Mouse (Mus musculus) embryonic facial prominence, embryonic 13.5 days (tissue): ENCODE data around the gene Gm10198. TPM values are rescaled to one million over a fixed set of nuclear protein-coding genes. Genes with fewer than 3 reads are reported as not detected.

ENCODE experiments used
- ATAC-seq: fragments of 200-750 bp; cut with Nextera tagmentation; 2 replicates; pipeline ENCODE4 v1.8.0; 2017; ENCODE audit warnings: low read depth; ENCODE audit not compliant: insufficient number of reproducible peaks, insufficient read depth, low FRiP score, low TSS enrichment
- H3K27ac ChIP-seq: fragments of 300-500 bp; sonication (generic); 2 replicates; pipeline ENCODE4 v1.5.1; 2015; ENCODE audit warnings: moderate library complexity, mild to moderate bottlenecking, inconsistent platforms
- H3K27me3 ChIP-seq: fragments of 300-500 bp; sonication (generic); 2 replicates; pipeline ENCODE4 v1.6.1; 2015; ENCODE audit warnings: mild to moderate bottlenecking, inconsistent platforms
- H3K36me3 ChIP-seq: fragments of 300-500 bp; sonication (generic); 2 replicates; pipeline ENCODE4 v1.6.1; 2015; ENCODE audit warnings: mild to moderate bottlenecking, inconsistent platforms
- H3K4me1 ChIP-seq: fragments of 300-500 bp; sonication (generic); 2 replicates; pipeline ENCODE4 v1.6.1; 2015; ENCODE audit warnings: inconsistent platforms
- H3K4me2 ChIP-seq: fragments of 300-500 bp; sonication (generic); 2 replicates; pipeline ENCODE4 v1.6.1; 2015; ENCODE audit warnings: moderate library complexity, mild to moderate bottlenecking, inconsistent platforms
- H3K4me3 ChIP-seq: fragments of 300-500 bp; sonication (generic); 2 replicates; pipeline ENCODE4 v1.5.1; 2015; ENCODE audit warnings: mild to moderate bottlenecking, inconsistent platforms
- H3K9ac ChIP-seq: fragments of 300-500 bp; sonication (generic); 2 replicates; pipeline ENCODE4 v1.6.1; 2015; ENCODE audit warnings: mild to moderate bottlenecking, inconsistent platforms
- H3K9me3 ChIP-seq: fragments of 300-500 bp; sonication (generic); 2 replicates; pipeline ENCODE4 v1.6.1; 2016; ENCODE audit warnings: inconsistent platforms
- WGBS: fragments of 180-500 bp; shearing (Covaris S2); methylation state at CpG from one replicate; pipeline ENCODE4 v1.1.7; 2015; ENCODE audit warnings: mixed read lengths; 5-methylcytosine and 5-hydroxymethylcytosine counted together
- polyA plus RNA-seq: library from polyadenylated mRNA; unstranded; fragments of >200 nt; fragmentation: Nextera tagmentation; extraction: Ambion mirVana; gene quantifications from 2 replicates; pipeline ENCODE4 v1.2.1, GENCODE M21; 2015

Gm10198 gene
- polyA plus RNA-seq, 1 experiment from 2014 or later = not detected

DNA sequence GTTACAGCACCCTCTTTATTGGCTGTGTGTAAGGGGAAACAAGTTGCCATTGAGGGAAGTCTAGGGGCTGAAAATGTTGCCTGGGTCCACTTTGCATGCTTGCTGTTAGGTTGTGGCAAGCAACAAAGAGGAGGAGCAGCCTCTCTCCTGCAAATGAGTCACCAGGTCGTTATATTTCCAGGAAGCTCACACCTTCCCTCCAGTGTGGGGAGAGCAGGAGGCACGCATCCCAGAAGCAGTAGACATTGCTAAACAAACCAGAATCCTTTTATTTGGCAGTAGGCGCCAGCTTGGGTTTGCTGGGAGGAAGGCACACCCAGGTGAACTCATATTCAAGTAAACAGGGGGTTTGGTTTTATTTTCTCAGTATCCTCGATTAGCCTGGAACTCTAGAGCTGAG, 8.8 kb downstream of the Gm10198 start:
- H3K9ac ChIP-seq = no peak overlapping the region
- H3K4me3 ChIP-seq = no peak overlapping the region
- no peaks in the 10 kb centered on the region for H3K27me3 ChIP-seq
- no peaks in the 10 kb centered on the region for H3K9me3 ChIP-seq
- no peaks in the 10 kb centered on the region for H3K36me3 ChIP-seq
- H3K27ac ChIP-seq = no peak overlapping the region
- H3K4me1 ChIP-seq = no peaks in the 10 kb centered on the region
- no peak overlapping the region for H3K4me2 ChIP-seq
- 74% methylated on average over 4 of the region's 4 CpGs for WGBS
- ATAC-seq = no peak

DNA sequence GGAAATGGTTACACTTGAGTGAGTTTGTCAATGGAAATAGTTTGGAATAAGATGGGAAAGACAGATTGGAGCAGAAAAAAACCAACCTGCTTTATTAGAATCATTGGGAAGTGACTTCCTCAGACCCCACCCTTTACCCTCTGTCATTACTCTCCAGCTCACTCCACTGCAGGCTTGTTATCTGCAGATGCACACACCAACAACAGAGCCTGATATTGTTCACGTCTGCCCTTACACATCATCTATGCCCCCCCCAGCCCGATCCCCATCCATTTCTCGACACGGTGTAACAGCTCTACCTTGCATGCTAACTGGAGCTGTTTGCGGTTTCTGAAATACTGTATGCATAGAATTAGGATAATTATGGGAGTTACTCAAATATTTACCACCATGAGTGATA, 12.2 kb downstream of the Gm10198 start:
- no peak overlapping the region for H3K4me3 ChIP-seq
- no peaks in the 10 kb centered on the region for H3K27me3 ChIP-seq
- H3K4me1 ChIP-seq = no peaks in the 10 kb centered on the region
- no peaks in the 10 kb centered on the region for H3K9me3 ChIP-seq
- H3K4me2 ChIP-seq = no peak overlapping the region
- 82% methylated on average over 5 of the region's 5 CpGs for WGBS
- H3K27ac ChIP-seq = no peak overlapping the region
- no peak overlapping the region for H3K9ac ChIP-seq
- no peak for ATAC-seq
- no peaks in the 10 kb centered on the region for H3K36me3 ChIP-seq

DNA sequence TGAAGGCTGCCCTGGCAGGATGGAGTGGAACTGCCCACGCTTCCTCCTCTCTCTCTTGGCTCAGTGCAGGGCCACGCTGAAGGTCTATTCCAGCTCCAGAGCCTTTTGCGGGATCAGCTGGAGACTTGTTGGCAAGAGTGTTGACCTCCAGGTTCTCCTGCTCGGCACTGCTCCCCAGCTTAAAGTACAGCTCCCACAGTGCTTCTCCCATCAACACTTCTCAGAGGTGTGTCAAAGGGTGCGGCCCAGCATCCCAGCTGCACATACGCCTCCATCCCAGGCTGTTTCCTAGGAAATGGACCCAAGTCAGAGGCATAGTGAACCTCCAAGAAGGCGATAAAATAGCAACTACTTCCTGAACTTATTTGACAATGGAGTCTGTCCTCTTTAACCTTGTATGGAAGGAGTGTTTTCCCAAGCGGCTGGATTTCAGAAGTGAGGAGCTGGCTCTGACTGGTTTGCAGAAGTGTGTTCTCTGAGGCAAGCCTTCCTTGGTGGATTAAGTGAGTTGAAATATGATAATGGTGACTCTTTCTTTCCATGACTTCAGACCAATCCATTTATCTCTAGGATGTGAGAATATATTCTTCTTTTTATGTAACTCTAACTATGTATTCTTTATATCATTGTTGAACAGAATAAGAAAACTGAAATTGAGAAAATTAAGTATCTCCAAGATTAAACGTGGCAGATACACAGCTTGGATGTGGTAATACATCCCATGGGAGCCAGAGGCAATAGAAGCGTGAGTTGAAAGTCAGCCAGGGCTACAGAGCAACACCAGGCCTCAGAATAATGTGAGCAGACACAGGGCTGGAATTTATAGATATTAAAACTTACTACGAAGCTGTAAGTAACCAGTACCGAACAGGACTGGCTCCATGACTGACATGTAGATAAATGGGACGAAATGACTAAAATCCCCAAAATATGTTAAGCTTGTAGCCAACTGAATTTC, 23.9 kb downstream of the Gm10198 start:
- H3K4me2 ChIP-seq = no peak overlapping the region
- no peaks in the 10 kb centered on the region for H3K27me3 ChIP-seq
- no peak for ATAC-seq
- WGBS = 79% methylated on average over 13 of the region's 13 CpGs
- no peaks in the 10 kb centered on the region for H3K4me1 ChIP-seq
- H3K4me3 ChIP-seq = no peak overlapping the region
- H3K36me3 ChIP-seq = no peaks in the 10 kb centered on the region
- H3K9me3 ChIP-seq = no peaks in the 10 kb centered on the region
- H3K9ac ChIP-seq = no peak overlapping the region
- no peak overlapping the region for H3K27ac ChIP-seq

DNA sequence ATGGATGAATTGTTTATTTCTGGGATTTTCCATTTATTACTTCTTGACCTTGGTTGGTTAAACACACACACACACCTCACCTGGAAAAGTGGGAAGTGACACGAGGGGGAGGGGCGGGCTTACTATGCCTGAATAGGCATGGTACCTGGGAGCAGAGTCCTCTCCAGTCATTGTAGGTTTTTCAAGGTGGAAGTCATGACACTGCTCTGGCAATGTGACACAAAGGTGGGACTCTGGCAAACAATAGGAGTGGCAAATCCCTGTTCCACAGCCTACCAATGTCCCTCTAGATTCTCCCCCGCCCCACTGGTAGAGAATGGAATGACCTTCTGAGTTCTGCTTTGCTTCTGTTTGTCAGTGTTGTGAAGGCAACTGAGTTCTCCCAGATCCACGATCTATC, 27.8 kb downstream of the Gm10198 start:
- Histone ChIP-seq H3K27ac (no peak overlapping the region), H3K9me3 (no peaks in the 10 kb centered on the region), H3K27me3 (no peaks in the 10 kb centered on the region), H3K4me3 (no peak overlapping the region), H3K9ac (no peak overlapping the region), H3K36me3 (no peaks in the 10 kb centered on the region), H3K4me2 (no peak overlapping the region), H3K4me1 (no peaks in the 10 kb centered on the region)
- 90% methylated on average over 4 of the region's 4 CpGs for WGBS
- no peak for ATAC-seq

DNA sequence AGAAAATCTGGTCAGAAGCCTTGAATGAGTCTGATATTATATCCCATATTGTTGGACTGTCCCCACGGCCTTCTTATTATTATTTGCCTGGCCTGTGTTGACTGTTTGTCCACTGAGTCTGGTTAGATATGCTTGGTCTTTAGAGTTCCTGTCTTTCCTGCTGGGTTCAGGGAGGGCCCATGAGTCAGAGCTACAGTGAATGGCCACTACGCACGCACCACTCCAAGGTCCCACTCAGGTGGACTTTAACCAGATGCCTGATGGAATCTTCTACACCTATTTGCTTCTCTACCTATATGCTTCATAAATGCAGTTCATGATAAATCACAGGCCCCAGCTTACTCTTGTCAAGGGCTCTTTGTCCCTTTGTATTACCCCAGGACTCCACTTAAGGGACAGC, 29.8 kb downstream of the Gm10198 start:
- H3K4me2 ChIP-seq = no peak overlapping the region
- no peaks in the 10 kb centered on the region for H3K4me1 ChIP-seq
- no peak for ATAC-seq
- 95% methylated on average over 3 of the region's 3 CpGs for WGBS
- no peaks in the 10 kb centered on the region for H3K27me3 ChIP-seq
- H3K4me3 ChIP-seq = no peak overlapping the region
- no peaks in the 10 kb centered on the region for H3K36me3 ChIP-seq
- H3K9me3 ChIP-seq = no peaks in the 10 kb centered on the region
- H3K27ac ChIP-seq = no peak overlapping the region
- H3K9ac ChIP-seq = no peak overlapping the region

DNA sequence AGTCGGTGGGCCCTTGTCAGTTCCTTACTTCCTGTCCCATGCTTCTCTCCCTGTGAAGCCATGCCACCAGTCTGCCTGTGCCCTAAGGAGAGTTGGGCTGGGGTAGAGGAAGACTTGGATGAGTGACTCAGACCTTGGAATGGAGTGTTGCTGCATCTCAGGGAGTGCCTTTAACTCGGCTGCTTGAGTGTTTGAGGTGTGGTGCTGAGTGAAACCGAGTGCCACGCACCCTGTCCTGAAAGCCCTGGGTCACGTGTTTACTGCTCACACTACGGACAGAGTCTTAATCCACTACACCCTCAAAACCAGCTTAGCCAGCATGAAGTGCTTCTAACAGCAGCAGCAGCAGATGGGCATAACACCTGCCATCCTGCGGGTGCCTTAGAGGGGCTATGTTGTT, 30.5 kb downstream of the Gm10198 start:
- no peak for ATAC-seq
- no peaks in the 10 kb centered on the region for H3K4me1 ChIP-seq
- no peak overlapping the region for H3K4me2 ChIP-seq
- WGBS = 85% methylated on average over 7 of the region's 7 CpGs
- H3K9ac ChIP-seq = no peak overlapping the region
- H3K27ac ChIP-seq = no peak overlapping the region
- H3K4me3 ChIP-seq = no peak overlapping the region
- no peaks in the 10 kb centered on the region for H3K27me3 ChIP-seq
- no peaks in the 10 kb centered on the region for H3K9me3 ChIP-seq
- no peaks in the 10 kb centered on the region for H3K36me3 ChIP-seq

DNA sequence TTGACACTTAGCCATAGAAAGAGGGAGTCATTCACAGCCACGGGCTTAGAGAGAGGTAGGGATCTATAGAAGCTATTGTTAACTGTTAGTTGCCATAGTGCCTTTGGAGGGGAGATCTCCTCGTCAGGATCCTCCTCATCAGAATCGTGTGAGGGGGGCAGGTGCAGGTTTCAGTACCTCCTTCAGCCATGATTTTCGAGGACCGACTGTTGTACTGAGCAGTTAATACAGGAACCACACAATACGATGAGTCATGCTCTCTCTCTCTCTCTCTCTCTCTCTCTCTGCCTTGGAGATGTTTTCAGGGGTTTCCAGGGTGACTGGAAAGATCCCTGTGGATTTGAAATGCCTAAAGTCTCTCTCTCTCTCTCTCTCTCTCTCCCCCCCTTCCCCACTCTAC, 31.5 kb downstream of the Gm10198 start:
- Histone ChIP-seq H3K27me3 (no peaks in the 10 kb centered on the region), H3K4me2 (no peak overlapping the region), H3K4me3 (no peak overlapping the region), H3K4me1 (no peaks in the 10 kb centered on the region), H3K9ac (no peak overlapping the region), H3K9me3 (no peaks in the 10 kb centered on the region), H3K36me3 (no peaks in the 10 kb centered on the region), H3K27ac (no peak overlapping the region)
- 65% methylated on average over 6 of the region's 6 CpGs for WGBS
- no peak for ATAC-seq

DNA sequence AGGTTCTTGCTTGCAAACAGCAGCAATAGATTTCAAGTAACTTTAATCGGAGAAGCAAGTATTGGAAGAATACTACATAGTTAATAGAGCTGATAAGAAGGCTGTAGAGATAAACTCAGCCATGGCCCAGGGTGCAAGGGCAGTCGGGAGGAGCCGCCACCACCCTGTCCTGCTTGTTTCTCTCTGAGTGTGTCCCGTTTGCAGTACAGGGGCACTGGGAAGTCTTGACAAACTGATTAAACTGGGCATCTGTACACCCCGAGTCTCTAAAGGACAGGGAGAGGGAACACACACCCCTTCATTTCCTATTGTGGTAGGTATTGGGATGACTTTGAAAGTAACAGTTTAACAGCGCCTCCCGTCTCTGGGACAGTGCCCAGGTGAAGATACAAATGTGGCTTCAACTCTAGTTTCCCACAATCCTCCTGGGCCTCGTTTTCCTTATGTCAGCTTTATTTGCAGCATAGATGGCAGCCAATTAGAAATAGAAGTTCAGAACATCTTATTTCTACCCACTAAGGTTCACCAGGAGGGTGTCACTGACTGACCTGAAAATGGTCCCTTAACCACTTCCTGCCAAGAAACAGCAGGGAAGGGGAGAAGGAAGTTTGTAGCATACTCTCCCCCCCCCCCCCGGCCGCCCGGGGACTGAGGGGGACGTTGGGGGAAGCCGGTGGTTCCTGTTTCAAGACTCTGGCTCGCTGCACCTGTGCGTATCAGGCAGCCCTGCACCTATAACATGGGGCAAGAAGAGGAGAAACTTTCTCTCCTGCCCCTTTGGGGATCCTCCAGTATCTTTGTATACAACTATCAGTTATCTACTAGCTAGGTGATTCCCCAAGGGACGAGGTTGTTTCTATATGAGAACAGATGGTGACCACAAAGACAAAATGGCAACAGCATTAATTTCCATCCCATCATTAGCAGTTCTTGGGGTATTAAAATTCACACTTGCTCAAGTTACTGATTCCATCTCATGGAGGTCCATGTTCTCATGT, 41.9 kb downstream of the Gm10198 start:
- peaks cover 5% of the 10 kb centered on the region; the same call in 1 of the 2 replicates for H3K9me3 ChIP-seq
- H3K4me2 ChIP-seq = no peak overlapping the region
- H3K9ac ChIP-seq = no peak overlapping the region
- H3K4me1 ChIP-seq = no peaks in the 10 kb centered on the region
- no peaks in the 10 kb centered on the region for H3K27me3 ChIP-seq
- 81% methylated on average over 15 of the region's 16 CpGs for WGBS
- no peaks in the 10 kb centered on the region for H3K36me3 ChIP-seq
- H3K27ac ChIP-seq = no peak overlapping the region
- H3K4me3 ChIP-seq = no peak overlapping the region
- no peak for ATAC-seq

DNA sequence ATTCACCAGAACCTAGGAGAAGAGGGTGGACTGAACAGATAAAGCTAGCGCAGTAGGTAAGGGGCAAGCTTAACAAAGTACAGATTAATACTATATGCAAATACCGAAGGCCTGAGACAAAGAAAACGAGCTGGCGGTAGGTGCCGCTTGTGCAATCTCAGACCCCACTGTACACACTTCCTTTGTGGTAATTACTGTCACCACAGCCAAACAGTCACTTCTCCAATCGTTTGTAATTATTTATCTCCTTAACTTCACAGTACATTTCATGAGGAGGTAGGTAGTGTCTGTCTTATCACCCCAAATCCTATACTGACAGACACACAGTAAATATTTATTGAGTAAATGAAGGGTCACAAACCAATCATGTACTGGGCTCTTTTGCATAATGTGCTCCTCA, 47.7 kb downstream of the Gm10198 start:
- Histone ChIP-seq H3K9me3 (peaks cover 5% of the 10 kb centered on the region; the same call in 1 of the 2 replicates), H3K36me3 (no peaks in the 10 kb centered on the region), H3K27ac (no peak overlapping the region), H3K9ac (no peak overlapping the region), H3K4me3 (no peak overlapping the region), H3K4me2 (no peak overlapping the region), H3K4me1 (no peaks in the 10 kb centered on the region), H3K27me3 (no peaks in the 10 kb centered on the region)
- no peak for ATAC-seq
- 88% methylated on average over 6 of the region's 6 CpGs for WGBS
